Mouse (Mus musculus): ENCODE data around the gene Kcnmb1. TPM values are rescaled to one million over a fixed set of nuclear protein-coding genes. Genes with fewer than 3 reads are reported as not detected.
A peak's percentile ranks its signal among the peaks of the same experiment; 100 is the strongest.

Gene Kcnmb1
- polyA plus RNA-seq, 1 experiment from 2014 or later: 3.0 TPM

DNA sequence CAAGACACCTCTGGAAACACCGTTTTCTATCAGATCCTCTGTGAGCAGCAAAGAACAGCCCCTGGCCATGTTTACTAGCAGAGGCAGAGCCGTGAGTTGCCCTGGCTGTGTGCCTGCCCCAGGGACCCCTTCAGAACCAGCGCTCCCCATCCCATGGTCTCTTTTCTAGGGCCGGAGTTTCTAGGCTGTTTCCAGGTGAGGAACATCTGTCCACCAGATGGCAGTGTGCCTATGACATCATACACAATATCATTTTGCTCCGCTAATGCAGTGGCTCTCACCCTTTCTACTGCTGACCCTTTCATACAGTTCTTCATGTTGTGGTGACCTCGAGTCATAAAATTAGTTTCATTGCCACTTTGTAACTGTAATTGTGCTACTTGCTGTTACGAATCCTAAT, 34.2 kb upstream of the Kcnmb1 start:
- no peak overlapping the region for H3K4me3 ChIP-seq
- ATAC-seq (ENCODE audit: extremely low read depth, insufficient number of reproducible peaks, low FRiP score, low TSS enrichment): no peak
- H3K9me3 ChIP-seq: no peaks in the 10 kb centered on the region
- H3K4me2 ChIP-seq: no peak overlapping the region
- no peaks in the 10 kb centered on the region for H3K36me3 ChIP-seq
- no peak overlapping the region for H3K27ac ChIP-seq (replicated peaks)
- H3K4me1 ChIP-seq: peaks cover 6% of the 10 kb centered on the region; the same call in 1 of the 2 replicates
- WGBS: 36% methylated on average over 7 of the region's 7 CpGs
- H3K27me3 ChIP-seq (replicated peaks): peaks cover 30% of the 10 kb centered on the region
- H3K9ac ChIP-seq: no peak overlapping the region

DNA sequence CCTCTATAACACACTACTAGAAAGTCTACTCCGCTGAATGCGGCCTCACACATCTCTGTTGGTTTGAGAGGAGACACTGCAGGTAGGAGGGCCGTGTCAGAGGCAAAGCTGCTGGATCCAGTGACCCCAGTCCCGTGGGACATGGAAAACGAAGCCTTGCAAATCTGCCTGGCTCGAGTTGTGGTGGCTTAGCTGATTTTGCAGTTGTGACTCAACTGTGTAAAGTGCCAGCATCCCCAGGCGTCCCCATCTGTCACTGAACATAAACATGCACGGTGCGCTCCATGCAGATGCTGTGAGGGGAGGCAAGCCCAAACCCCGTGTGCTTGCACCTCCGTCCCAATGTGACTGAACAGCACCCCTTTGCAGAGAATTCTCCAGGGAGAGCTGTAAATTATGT, 33.4 kb upstream of the Kcnmb1 start:
- H3K9ac ChIP-seq: no peak overlapping the region
- H3K27ac ChIP-seq (replicated peaks): no peak overlapping the region
- H3K27me3 ChIP-seq (replicated peaks): peaks cover 29% of the 10 kb centered on the region
- H3K4me3 ChIP-seq: no peak overlapping the region
- peaks cover 6% of the 10 kb centered on the region; the same call in 1 of the 2 replicates for H3K4me1 ChIP-seq
- H3K4me2 ChIP-seq: no peak overlapping the region
- no peaks in the 10 kb centered on the region for H3K36me3 ChIP-seq
- ATAC-seq (ENCODE audit: extremely low read depth, insufficient number of reproducible peaks, low FRiP score, low TSS enrichment): no peak
- WGBS: 68% methylated on average over 11 of the region's 11 CpGs
- no peaks in the 10 kb centered on the region for H3K9me3 ChIP-seq

DNA sequence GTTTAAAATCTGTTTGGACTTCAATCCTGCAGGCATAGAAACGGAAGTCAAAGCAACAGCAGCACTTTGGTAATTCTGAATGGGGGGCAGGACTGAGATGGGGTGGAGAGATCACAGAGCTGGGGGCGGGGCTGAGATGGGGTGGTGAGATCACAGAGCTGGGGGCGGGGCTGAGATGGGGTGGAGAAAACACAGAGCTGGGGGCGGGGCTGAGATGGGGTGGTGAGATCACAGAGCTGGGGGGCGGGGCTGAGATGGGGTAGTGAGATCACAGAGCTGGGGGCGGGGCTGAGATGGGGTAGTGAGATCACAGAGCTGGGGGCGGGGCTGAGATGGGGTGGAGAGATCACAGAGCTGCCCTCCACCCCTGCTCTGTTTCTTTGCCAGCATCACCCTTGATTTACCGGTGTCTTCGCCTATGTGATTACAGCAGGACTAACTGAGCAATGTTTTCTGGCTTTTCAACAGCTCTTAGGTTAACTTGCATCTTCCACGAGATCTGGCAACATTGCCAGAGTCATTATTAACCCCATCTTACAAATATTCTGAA, 30.9 kb upstream of the Kcnmb1 start:
- no peak overlapping the region for H3K9ac ChIP-seq
- no peaks in the 10 kb centered on the region for H3K36me3 ChIP-seq
- peaks cover 6% of the 10 kb centered on the region; the same call in 1 of the 2 replicates for H3K4me1 ChIP-seq
- WGBS: 12% methylated on average over 10 of the region's 10 CpGs
- H3K9me3 ChIP-seq: no peaks in the 10 kb centered on the region
- peaks cover 16% of the 10 kb centered on the region for H3K27me3 ChIP-seq (replicated peaks)
- H3K27ac ChIP-seq (replicated peaks): no peak overlapping the region
- peak overlapping the region; percentile 13; the same call in 1 of the 2 replicates for H3K4me2 ChIP-seq
- H3K4me3 ChIP-seq: no peak overlapping the region
- no peak for ATAC-seq (ENCODE audit: extremely low read depth, insufficient number of reproducible peaks, low FRiP score, low TSS enrichment)

DNA sequence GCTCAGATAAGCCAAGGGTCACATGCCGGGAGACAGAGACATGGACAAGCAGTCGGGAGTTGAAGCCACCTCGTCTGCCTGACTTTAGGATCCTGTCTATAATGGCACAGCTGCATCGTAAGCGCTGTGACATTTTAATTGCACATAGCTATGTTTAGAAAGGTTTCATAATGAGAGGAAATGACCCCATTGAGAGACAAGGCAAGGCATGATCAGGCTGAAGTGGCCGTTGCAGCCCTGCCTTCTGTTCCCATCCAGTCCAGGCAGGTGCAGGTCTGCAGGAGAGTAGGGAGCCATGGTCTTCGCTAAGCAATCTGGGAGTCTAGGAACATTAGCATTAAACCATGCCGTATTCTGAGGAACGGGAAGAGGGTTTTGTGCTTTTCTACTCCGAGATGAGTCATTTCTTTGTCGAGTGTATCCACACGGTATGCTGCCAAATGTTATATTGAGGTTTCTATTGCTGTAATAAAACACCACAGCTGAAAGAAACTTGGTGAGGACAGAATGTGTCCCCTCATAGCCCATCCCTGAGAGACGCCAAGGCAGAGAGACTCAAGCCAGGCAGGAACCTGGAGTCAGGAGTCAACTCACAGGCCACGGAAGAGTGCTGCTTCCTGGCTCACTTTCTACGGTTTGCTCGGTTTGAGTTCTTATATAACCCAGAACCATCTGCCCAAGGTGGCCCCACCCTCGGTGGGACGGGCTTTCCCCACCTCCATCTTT, 30.3 kb upstream of the Kcnmb1 start:
- Histone ChIP-seq H3K9ac (no peak overlapping the region), H3K9me3 (no peaks in the 10 kb centered on the region), H3K36me3 (no peaks in the 10 kb centered on the region), H3K27ac (replicated peaks) (no peak overlapping the region), H3K4me3 (no peak overlapping the region), H3K27me3 (replicated peaks) (peaks cover 14% of the 10 kb centered on the region), H3K4me1 (peaks cover 6% of the 10 kb centered on the region; the same call in 1 of the 2 replicates), H3K4me2 (peak overlapping the region; percentile 13; the same call in 1 of the 2 replicates)
- ATAC-seq (ENCODE audit: extremely low read depth, insufficient number of reproducible peaks, low FRiP score, low TSS enrichment): no peak
- WGBS: 64% methylated on average over 18 of the region's 18 CpGs

DNA sequence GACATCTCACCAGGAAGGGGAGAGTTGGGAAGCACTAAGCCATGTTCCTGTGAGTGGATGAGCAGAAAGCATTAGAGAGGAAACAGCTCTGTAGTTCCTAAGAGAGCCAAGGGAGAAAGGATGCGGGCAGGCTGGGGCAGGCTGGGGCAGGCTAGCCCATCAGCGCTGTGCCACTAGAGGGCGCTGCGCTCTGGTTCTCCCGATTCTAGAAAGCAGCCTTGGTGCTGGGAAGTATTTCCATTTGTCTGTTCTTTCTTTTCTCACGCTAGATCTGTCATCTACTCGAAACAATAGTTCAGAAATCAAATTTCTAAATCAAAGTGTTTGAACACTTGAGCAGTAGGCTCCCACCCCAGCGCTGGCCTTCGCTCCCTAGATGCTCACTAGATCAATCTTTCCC, 28.5 kb upstream of the Kcnmb1 start:
- no peak for ATAC-seq (ENCODE audit: extremely low read depth, insufficient number of reproducible peaks, low FRiP score, low TSS enrichment)
- WGBS: 57% methylated on average over 9 of the region's 9 CpGs

DNA sequence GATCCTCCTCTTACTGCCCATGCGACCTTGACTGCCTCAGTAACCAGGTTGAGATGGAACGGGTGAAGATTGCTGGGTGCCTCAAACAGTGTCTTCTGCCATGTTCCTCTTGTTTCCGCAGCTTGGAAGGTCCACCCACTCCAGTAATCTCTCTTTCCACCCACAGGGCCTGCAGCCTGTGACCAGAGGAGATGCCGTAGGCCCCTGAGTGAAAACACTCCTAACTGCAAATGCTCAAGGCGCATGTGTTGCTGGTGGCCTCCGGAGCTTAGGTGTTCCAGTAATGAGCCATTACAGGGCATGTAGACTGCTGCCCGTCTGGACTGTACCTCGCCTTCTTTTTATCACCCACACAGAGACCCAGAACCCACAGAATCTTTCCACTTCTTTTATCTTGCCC, 25.2 kb upstream of the Kcnmb1 start:
- H3K4me3 ChIP-seq: no peak overlapping the region
- ATAC-seq (ENCODE audit: extremely low read depth, insufficient number of reproducible peaks, low FRiP score, low TSS enrichment): no peak
- WGBS: 77% methylated on average over 8 of the region's 8 CpGs
- no peak overlapping the region for H3K27ac ChIP-seq (replicated peaks)
- H3K4me1 ChIP-seq: no peaks in the 10 kb centered on the region
- H3K36me3 ChIP-seq: no peaks in the 10 kb centered on the region
- no peaks in the 10 kb centered on the region for H3K9me3 ChIP-seq
- no peaks in the 10 kb centered on the region for H3K27me3 ChIP-seq (replicated peaks)
- H3K4me2 ChIP-seq: no peak overlapping the region
- H3K9ac ChIP-seq: no peak overlapping the region

More for the DNA sequence above, 28.5 kb upstream of the Kcnmb1 start:
- H3K9ac ChIP-seq: no peak overlapping the region
- H3K27me3 ChIP-seq (replicated peaks): 0 out of 2 replicates have a peak, but pooled peaks cover 3% of the 10 kb centered on the region
- no peak overlapping the region for H3K4me2 ChIP-seq
- H3K9me3 ChIP-seq: no peaks in the 10 kb centered on the region
- H3K27ac ChIP-seq (replicated peaks): no peak overlapping the region
- no peaks in the 10 kb centered on the region for H3K36me3 ChIP-seq
- H3K4me1 ChIP-seq: peaks cover 6% of the 10 kb centered on the region; the same call in 1 of the 2 replicates
- H3K4me3 ChIP-seq: no peak overlapping the region

DNA sequence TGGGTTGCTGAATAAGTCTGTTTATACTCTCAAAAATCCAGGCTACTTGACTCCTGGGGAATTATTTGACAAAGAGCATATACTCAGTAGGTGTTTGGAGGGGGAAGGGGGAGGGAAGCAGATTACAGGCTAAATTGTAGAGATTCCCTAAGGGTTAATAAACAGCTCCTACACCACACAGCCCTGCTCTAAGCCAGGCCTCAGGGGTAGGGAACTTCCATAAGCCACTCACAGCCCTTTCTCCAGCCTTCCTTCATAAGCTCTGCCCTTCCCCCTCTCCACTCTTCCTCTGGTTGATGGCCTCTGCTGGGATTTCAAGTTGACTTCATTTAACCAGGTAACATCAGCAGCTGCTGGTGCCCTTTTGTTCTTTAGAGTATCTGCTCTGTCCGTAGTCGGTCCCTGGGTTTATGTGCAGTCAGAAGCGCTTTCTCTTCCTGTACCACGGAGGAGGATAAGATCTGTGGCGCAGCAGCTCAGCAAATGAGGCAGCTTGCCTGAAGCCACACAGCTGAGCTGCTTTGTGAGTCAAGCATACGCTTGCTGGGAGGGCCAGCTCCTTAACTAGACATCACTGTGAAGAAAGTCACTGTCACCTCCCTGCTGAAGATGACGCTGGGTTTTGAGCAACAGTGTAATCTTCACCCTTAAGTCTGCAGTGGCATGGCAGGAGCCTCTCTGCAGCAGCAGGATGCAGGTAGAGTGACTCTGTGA, 24.1 kb upstream of the Kcnmb1 start:
- H3K27ac ChIP-seq (replicated peaks): no peak overlapping the region
- no peaks in the 10 kb centered on the region for H3K9me3 ChIP-seq
- no peak for ATAC-seq (ENCODE audit: extremely low read depth, insufficient number of reproducible peaks, low FRiP score, low TSS enrichment)
- 51% methylated on average over 7 of the region's 7 CpGs for WGBS
- no peak overlapping the region for H3K4me2 ChIP-seq
- H3K4me1 ChIP-seq: no peaks in the 10 kb centered on the region
- no peak overlapping the region for H3K9ac ChIP-seq
- H3K36me3 ChIP-seq: no peaks in the 10 kb centered on the region
- H3K4me3 ChIP-seq: no peak overlapping the region
- no peaks in the 10 kb centered on the region for H3K27me3 ChIP-seq (replicated peaks)

DNA sequence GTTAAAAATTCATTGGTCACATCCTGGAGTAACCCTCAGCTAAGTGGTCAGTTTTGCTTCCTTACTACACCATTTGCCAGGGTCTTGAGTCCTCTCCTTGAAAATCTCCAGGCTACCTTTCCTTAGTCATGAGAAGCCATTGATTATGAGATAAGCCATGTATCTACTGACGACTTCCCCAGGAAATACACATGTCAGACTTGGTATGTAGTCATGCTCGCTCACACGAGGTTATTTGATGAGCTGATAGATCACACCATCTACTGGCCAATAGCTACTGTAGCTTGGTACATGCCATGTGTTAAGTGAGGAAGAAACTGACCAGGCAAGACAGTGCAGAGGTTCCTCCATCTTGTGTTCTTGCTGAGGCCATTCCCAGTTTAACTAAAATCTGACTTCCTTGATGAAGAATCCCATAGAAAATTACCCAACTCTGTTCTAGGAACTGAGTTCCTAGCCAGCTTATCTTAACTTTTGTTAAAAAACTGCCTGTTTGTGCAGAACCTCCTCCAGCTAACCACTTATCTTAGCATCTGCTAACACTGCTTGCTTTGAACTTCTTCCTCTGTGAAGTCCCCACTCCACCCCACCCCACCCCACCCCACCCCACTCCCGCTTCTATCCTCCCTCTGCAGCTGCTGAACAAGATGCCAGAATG, 23.2 kb upstream of the Kcnmb1 start:
- WGBS: 62% methylated on average over 4 of the region's 4 CpGs

DNA sequence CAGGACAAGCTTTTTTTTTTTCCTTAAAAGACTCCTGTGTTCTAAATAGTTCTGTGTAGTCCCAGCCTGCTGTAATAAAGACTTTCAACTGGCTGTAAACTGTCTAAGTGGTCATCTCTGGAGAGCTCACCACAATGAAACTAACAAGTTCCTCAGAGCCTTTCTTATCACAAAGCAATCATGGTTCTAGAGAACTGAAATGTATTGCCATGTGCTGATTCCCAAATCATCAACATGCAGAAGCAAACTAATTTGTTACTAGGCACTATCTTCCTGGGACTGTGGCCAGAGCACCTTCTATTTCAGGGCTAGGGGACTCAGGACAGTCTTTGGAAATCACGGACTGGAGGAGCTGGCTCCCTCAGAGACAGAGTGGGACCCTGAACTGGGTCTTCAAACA, 19.2 kb upstream of the Kcnmb1 start:
- H3K4me2 ChIP-seq: no peak overlapping the region
- no peak for ATAC-seq (ENCODE audit: extremely low read depth, insufficient number of reproducible peaks, low FRiP score, low TSS enrichment)
- H3K4me1 ChIP-seq: no peaks in the 10 kb centered on the region
- no peaks in the 10 kb centered on the region for H3K27me3 ChIP-seq (replicated peaks)
- no peak overlapping the region for H3K4me3 ChIP-seq
- H3K27ac ChIP-seq (replicated peaks): no peak overlapping the region
- 53% methylated on average over 1 of the region's 1 CpGs for WGBS
- H3K9ac ChIP-seq: no peak overlapping the region
- H3K36me3 ChIP-seq: no peaks in the 10 kb centered on the region
- H3K9me3 ChIP-seq: no peaks in the 10 kb centered on the region

More for the DNA sequence above, 23.2 kb upstream of the Kcnmb1 start:
- Histone ChIP-seq H3K36me3 (no peaks in the 10 kb centered on the region), H3K27ac (replicated peaks) (no peak overlapping the region), H3K4me2 (no peak overlapping the region), H3K27me3 (replicated peaks) (no peaks in the 10 kb centered on the region), H3K9ac (no peak overlapping the region), H3K4me3 (no peak overlapping the region), H3K4me1 (no peaks in the 10 kb centered on the region), H3K9me3 (no peaks in the 10 kb centered on the region)
- no peak for ATAC-seq (ENCODE audit: extremely low read depth, insufficient number of reproducible peaks, low FRiP score, low TSS enrichment)

DNA sequence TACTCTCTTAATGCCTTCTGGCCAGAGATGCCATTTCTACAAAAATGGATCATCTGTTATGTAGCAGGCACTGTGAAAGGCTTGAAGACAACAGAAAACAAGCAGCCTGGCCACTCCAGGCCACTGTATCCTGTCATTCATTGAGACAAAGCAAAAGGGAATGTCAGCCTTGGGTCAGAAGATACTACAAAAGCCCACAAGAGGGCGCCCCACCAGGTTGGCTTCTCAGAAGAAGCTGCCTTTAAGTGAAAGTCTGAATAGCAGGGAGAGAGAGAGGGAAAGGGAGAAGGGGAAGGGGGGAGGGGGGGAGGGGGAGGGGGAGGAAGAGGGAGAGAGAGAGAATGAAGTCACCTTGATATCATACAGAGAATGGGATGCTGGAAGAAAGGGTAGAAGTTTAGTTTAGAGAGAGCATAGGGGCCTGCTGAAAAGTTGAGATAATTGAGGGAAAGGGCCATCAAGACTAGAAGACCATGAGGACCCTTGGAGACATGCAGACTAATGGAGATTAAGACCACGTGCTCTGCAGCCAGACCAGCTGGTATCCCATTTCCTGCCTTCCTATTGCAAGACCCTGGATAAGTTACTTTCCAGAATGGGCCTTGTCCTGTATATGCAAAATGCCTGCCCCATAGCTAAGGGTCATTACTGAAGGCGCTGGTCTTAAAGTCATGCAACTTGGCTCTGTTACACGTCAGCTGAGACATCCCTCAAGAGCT, 18.6 kb upstream of the Kcnmb1 start:
- ATAC-seq (ENCODE audit: extremely low read depth, insufficient number of reproducible peaks, low FRiP score, low TSS enrichment): no peak
- H3K27me3 ChIP-seq (replicated peaks): no peaks in the 10 kb centered on the region
- no peak overlapping the region for H3K27ac ChIP-seq (replicated peaks)
- H3K9me3 ChIP-seq: no peaks in the 10 kb centered on the region
- no peaks in the 10 kb centered on the region for H3K4me1 ChIP-seq
- 51% methylated on average over 4 of the region's 4 CpGs for WGBS
- no peaks in the 10 kb centered on the region for H3K36me3 ChIP-seq
- no peak overlapping the region for H3K4me3 ChIP-seq
- no peak overlapping the region for H3K4me2 ChIP-seq
- no peak overlapping the region for H3K9ac ChIP-seq

All from heart, embryonic 13.5 days (tissue).